Mouse (Mus musculus) ES-Bruce4 (cell line): ENCODE data around the gene Kcnj10. TPM values are rescaled to one million over a fixed set of nuclear protein-coding genes. Genes with fewer than 3 reads are reported as not detected.

Source experiments
- H3K27ac ChIP-seq: 2 replicates; pipeline ENCODE4 v1.5.1; 2012; ENCODE audit warnings: low read length, inconsistent platforms; ENCODE audit not compliant: insufficient read depth
- H3K27me3 ChIP-seq: 2 replicates; pipeline ENCODE4 v1.6.1; 2012; ENCODE audit warnings: mild to moderate bottlenecking, low read length, inconsistent platforms; ENCODE audit not compliant: control insufficient read depth, poor library complexity, insufficient read depth, severe bottlenecking
- H3K36me3 ChIP-seq: 2 replicates; pipeline ENCODE4 v1.6.1; 2012; ENCODE audit warnings: inconsistent platforms, mild to moderate bottlenecking, low read length, moderate library complexity; ENCODE audit not compliant: control insufficient read depth, poor library complexity, insufficient read depth, severe bottlenecking
- H3K4me1 ChIP-seq: one replicate; pipeline ENCODE4 v1.8.1; 2011; ENCODE audit warnings: low read length; ENCODE audit not compliant: control insufficient read depth, insufficient read depth
- H3K4me3 ChIP-seq: 2 replicates; pipeline ENCODE4 v1.5.1; 2011; ENCODE audit warnings: low read depth, mild to moderate bottlenecking, low read length
- H3K9ac ChIP-seq: 2 replicates; pipeline ENCODE4 v1.6.1; 2012; ENCODE audit warnings: low read depth, mild to moderate bottlenecking, inconsistent platforms; ENCODE audit not compliant: poor library complexity, severe bottlenecking
- H3K9me3 ChIP-seq: replicated peaks from 2 replicates; pipeline ENCODE4 v1.6.1; 2012; ENCODE audit warnings: mild to moderate bottlenecking, low read length, inconsistent platforms; ENCODE audit not compliant: control insufficient read depth, poor library complexity, insufficient read depth, severe bottlenecking
- CTCF ChIP-seq: IDR thresholded peaks from one replicate; pipeline ENCODE4 v1.8.1; 2011; ENCODE audit warnings: low read depth, low read length
- EP300 ChIP-seq: IDR thresholded peaks from 2 replicates; pipeline ENCODE4 v1.6.1; 2011; ENCODE audit warnings: low read depth, low read length; ENCODE audit not compliant: insufficient read depth
- POLR2A ChIP-seq: IDR thresholded peaks from one replicate; pipeline ENCODE4 v1.8.1; 2011; ENCODE audit warnings: low read length; ENCODE audit not compliant: insufficient read depth
- polyA plus RNA-seq: library from polyadenylated mRNA; stranded (reverse); fragments of >200 nt; gene quantifications from 2 replicates; pipeline ENCODE4 v1.2.4, GENCODE M21; 2011; ENCODE audit warnings: low read depth; ENCODE audit not compliant: missing spikeins, insufficient read depth, insufficient read length

Gene Kcnj10
- polyA plus RNA-seq: 1.0 and 1.3 TPM in 2 replicates

DNA sequence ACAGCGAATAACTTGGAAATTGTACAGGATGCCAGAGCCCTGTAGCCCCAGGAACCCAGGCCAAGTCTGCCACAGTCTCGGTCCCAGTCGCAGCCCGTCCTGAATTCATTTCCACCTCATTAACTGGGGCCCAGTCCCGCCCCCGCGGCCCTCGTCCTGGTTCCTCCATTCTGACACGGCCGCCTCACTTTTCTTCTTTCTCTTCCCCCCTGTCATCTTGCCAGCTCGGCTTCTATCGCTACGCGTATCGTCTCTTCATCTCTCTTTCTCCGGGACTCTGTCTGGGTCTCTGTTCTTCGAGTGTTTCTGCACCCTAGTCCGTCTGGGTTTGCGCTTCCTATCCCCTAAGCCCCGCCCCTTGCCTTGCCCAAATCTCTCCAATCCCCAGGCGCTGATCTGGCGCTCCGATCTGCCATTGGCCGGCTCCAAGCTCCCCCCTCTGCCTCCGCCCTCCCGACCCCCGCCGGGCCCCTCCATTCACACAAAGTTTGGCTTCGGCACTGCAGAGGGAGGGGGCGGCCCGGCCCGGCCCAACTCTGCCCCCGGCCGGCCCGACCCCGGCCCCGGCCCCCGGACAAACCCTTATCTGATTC, at the start of gene Kcnj10:
Gene Kcnj10 (plus strand): TSS at position 482 of the 593 bp plus-strand sequence.
- H3K4me1 ChIP-seq: no peaks in the 10 kb centered on the region
- peak within 1 kb of the TSS; percentile 81 for H3K4me3 ChIP-seq
- peak within 1 kb of the TSS; percentile 44; the same call in 1 of the 2 replicates for H3K9ac ChIP-seq
- H3K27ac ChIP-seq: no peak within 1 kb of the TSS
- no peaks in the 10 kb centered on the region for H3K36me3 ChIP-seq
- H3K27me3 ChIP-seq: peaks cover 7% of the 10 kb centered on the region
- TF ChIP-seq EP300 (no peak), POLR2A (peak; percentile 16), CTCF (no peak)
- no peaks in the 10 kb centered on the region; the same call in 1 of the 2 replicates for H3K9me3 ChIP-seq

DNA sequence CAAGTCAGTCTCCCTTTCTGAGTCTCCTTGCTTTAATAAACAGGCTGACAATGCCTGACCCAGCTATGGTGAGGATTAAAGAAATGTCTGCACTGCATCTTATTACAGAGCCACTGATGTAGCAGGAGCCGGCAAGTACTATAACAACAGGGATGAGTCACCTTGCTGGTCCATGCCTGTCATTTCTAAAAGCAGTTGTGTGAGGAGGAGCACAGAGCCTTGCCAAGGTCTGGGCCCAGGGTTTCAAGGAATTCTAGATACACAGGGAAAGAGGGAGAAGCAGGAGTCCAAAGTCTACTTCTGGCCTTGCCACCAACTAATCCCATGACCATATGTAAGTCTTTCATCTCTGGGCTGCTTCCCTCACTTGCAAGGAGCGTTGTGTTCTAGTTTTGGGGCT, 48.1 kb upstream of the Kcnj10 start:
- no peak overlapping the region for H3K27ac ChIP-seq
- H3K4me1 ChIP-seq: peaks cover 2% of the 10 kb centered on the region
- H3K36me3 ChIP-seq: no peaks in the 10 kb centered on the region
- no peak overlapping the region for H3K4me3 ChIP-seq
- no peaks in the 10 kb centered on the region for H3K27me3 ChIP-seq
- no peaks in the 10 kb centered on the region for H3K9me3 ChIP-seq
- no peak overlapping the region for H3K9ac ChIP-seq
- TF ChIP-seq CTCF (no peak), EP300 (no peak), POLR2A (no peak)

DNA sequence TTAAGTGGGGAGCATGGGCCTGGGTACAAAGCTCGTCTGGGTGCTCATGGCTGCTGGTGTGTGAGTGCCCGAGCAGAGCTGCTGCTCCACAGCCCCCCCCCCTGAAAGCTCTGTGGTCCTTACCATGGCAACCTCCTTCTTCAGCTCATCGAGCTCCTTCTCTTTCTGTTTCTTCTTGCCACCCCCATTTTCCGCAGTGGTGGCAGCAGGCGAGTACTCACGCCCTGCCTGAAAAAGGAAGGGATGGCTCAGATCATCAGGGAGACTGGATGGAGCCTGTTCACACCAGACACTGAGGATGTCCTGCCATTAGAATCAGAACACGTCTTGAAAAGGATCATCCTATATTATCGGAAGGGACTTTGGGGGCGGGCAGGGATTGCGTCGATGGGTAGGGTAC, 47.6 kb upstream of the Kcnj10 start:
- H3K27me3 ChIP-seq: no peaks in the 10 kb centered on the region
- H3K27ac ChIP-seq: no peak overlapping the region
- H3K9ac ChIP-seq: no peak overlapping the region
- H3K4me1 ChIP-seq: peaks cover 2% of the 10 kb centered on the region
- no peak overlapping the region for H3K4me3 ChIP-seq
- H3K36me3 ChIP-seq: no peaks in the 10 kb centered on the region
- TF ChIP-seq POLR2A (no peak), CTCF (no peak), EP300 (no peak)
- no peaks in the 10 kb centered on the region for H3K9me3 ChIP-seq

DNA sequence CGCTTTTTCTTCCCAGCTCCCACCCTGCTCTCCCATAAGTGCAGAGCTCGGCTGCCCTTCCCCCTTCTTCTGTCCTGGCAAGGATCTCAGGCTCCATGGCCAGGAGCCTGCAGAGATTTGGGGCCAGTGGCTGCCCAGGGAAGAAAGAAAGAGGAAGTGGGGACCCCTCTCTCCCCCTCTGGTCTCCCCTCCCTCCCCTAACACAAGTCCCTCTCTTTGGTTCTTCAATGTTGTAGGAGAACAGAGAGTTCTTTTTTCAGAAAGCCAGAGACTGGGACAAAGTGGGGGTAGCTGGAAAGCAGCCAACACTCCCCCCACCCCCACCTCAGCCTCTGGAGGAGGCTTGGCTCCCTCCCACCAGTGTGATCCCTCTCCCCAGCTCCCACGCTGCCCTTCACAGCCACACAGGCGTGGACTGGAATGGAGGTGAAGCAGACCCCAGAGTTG, 45.2 kb upstream of the Kcnj10 start:
- Histone ChIP-seq H3K36me3 (no peaks in the 10 kb centered on the region), H3K9ac (no peak overlapping the region), H3K4me1 (peaks cover 8% of the 10 kb centered on the region), H3K4me3 (no peak overlapping the region), H3K9me3 (no peaks in the 10 kb centered on the region), H3K27me3 (no peaks in the 10 kb centered on the region), H3K27ac (no peak overlapping the region)
- TF ChIP-seq CTCF: no peak

DNA sequence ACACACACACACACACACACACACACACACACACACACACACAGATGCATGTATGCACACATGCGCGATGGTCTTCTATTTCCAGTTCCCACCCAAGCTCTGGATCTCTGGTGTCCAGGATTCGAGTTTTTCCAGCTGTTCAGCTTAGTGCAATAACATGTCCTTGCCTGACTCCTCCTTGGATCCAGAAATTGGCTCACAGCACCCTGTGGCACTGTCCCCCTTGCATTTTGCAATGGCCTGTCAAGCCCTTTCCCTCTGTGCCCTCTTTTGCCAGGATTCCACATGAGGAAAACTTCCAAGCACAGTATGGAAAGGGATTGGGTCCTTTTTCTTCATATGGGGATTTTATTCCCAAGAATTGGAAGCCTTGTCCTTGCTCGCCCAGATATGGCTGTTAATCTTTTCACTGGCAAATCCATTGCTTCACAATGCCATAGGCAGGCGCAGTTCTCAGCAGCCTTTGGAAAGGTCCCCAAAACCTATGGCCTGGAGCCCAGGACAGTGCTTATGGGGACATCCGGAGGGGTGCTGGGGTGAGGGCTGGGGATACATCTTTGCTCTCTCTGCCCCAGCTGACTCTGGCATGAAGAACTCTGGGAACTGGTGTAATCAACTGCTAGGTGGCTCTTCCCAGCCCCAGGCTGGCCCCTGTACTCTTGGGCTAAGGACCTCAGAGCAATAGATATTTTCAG, 44.0 kb upstream of the Kcnj10 start:
- Histone ChIP-seq H3K27ac (no peak overlapping the region), H3K9ac (no peak overlapping the region), H3K4me1 (peaks cover 8% of the 10 kb centered on the region), H3K36me3 (no peaks in the 10 kb centered on the region), H3K9me3 (no peaks in the 10 kb centered on the region), H3K27me3 (no peaks in the 10 kb centered on the region), H3K4me3 (no peak overlapping the region)
- TF ChIP-seq EP300 (no peak), POLR2A (no peak), CTCF (no peak)
